Mouse (Mus musculus): ENCODE measurements at regions not wholly inside any gene's neighbourhood (a gene's known extent, or its start where the extent isn't known, plus 50 kb on each side); places are given as distances from the start of the nearest gene placed in this dataset.

- TF ChIP-seq CTCF (IDR thresholded peaks at IDR 0.05; ENCODE audit: low read depth) (no peak), EP300 (IDR thresholded peaks at IDR 0.05; ENCODE audit: low read depth) (no peak)
These were observed 215.6 kb upstream of the Ccdc122 start for GRCm38 (mm10) chr14:76820989-76821388.
